Mouse (Mus musculus): ENCODE measurements around the gene Papss2. TPM values are rescaled to one million over a fixed set of nuclear protein-coding genes. Genes with fewer than 3 reads are reported as not detected.

The Papss2 gene
- 3.0 and 3.9 TPM in 2 replicates for total RNA-seq (2017)

DNA sequence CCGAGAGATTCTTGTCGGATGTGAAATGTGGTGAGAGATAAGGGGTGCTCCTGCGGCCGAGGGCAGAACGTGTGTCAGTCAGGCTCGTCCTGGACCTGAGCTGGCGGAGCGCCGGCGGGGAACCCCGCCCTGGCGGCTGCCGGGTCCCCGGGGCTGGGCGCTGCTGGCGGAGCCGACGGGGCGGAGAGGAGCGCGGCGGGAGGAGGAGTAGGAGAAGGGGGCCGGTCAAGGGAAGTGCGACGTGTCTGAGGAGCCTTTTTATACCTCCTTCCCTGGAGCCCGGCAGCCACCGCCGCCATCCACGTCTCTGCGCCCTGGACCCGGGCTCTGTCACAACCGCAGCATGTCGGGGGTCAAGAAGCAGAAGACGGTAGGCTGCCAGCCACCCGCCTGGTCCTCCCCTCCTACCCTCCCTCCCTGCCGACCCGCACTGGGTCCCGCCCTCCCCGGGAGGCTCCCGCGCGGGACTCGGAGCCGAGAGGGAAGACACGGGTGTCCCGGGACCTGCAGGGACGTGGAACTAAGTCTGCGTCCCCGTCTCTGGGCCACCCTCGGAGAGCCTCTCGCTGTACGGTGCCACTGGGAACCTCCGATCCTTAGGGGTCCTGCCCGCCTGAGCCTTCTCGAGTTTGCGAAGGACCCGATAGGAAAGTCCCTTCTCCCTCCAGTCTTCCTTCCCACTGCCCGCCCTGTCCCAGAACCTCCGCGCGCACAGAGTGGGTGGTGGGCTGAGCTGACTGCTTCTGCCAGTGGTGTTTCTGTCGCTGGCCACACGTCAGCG, at the start of gene Papss2:
Papss2 (plus strand) TSS at position 285 of the 781 bp plus-strand sequence.
- peak; percentile 74 for ATAC-seq (replicated peaks; ENCODE audit: low read depth, poor library complexity, severe bottlenecking)

DNA sequence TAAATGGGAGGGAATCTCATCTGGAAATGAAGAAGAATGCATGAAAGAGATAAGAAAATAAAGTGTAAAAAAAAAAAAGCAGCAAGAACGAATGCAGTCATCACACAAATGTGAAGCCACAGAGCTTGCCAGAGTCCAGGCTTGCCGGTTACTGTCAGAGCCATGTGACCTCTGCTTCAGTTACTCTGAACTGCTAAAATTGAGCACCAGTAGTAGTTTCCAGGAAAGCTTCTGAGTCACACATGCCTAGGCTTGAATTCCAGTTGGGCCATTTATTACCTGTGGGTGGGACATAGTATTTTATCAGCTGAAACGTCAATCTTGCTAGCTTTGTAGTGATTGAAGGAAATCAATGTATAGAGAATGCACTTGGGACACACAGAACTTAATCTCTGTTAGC, 48.2 kb upstream of the Papss2 start:
- no peak for ATAC-seq (replicated peaks; ENCODE audit: low read depth, poor library complexity, severe bottlenecking)

DNA sequence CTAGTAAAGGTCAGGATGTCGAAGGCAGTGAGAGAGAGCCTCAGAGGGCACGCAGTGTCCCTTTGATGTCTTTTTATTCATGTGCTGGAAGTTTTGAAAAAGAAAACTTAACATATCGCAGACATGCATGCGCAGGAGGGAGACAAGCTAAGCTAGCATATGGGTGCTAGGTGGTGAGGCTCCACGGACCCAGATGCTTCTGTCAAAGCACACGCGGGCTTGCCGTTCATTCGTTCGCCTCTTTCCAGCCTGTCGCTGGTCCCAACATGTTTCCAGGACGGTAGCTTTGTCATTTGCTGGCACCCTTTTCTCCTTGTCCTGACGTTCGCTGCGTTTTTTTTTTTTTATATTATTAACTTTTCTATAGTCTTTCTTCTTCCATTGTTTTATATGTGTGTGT, 47.4 kb upstream of the Papss2 start:
- ATAC-seq (replicated peaks; ENCODE audit: low read depth, poor library complexity, severe bottlenecking), result no peak

DNA sequence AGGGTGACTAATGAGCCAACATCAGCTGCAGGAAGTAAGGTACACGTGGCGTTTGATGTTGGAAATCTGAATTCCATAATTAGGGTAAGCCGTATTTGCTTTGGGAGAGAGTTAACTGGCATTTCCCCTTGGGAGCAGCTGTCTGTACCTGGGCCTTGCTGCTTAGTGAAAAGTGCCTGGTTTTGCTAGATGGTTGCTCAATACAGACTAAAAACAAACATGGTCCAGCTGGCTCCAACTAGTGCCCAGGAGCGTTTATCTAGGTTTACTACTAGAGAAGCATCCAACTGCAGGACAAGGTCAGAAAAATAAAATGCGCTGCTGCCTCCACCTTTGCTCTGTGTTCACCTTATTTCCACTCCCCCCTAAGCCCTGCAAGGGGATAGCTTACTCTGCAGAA, 45.1 kb upstream of the Papss2 start:
- no peak for ATAC-seq (replicated peaks; ENCODE audit: low read depth, poor library complexity, severe bottlenecking)

DNA sequence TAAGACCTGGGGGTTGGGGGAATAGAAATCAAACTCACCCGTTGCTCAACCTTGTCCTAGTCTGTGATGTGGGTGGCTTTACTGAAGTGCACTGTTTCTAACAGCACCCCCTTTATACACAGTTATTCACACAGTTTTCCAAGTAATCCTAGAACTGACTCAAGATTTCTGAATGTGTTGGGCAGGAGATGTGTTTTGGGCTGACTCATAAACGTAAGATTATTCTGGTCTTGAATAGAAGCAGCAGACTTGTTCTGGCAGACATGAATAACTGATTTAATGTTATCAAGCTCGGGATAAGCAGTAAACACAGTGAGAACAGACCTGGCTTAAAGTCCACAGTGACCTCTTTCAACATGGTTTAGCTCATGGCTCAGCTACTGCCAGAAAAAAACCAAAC, 44.1 kb upstream of the Papss2 start:
- no peak for ATAC-seq (replicated peaks; ENCODE audit: low read depth, poor library complexity, severe bottlenecking)

DNA sequence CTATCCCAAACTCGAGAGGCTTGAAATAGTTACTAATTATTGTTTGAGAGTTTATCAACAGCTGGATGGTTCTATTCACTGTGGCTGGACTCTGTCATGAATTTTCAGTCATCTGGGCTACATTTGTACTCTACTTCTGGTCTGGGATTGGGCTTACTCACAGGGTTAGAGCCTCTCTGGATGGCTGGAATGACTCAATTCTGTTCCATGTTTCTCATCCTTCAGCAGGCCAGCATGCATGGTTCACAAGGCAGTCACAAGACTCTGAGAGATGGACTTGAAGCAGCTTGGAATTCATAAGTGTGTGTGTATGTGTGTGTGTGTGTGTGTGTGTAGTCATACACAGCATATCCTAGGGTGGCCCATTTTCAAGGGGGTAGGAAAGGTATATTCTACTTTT, 43.5 kb upstream of the Papss2 start:
- no peak for ATAC-seq (replicated peaks; ENCODE audit: low read depth, poor library complexity, severe bottlenecking)

DNA sequence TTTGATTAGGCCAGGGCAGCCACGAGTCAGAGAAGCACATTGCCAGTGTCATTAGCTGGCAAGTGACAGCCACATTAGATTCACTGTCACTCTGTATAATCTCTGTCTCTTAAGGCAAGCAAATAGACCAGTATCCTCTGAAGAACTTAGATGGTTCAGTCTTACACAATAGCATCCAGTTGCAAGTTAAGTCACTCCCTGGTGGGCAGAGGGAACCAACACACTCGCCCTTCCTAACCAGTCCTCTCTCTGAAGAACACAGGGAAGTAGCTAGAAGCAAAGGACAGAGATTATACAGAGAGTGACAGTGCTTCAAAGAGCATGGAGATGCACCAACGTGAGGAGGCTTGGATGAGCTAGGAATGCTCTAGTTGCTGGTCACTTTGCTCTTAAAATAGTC, 42.3 kb upstream of the Papss2 start:
- no peak for ATAC-seq (replicated peaks; ENCODE audit: low read depth, poor library complexity, severe bottlenecking)

DNA sequence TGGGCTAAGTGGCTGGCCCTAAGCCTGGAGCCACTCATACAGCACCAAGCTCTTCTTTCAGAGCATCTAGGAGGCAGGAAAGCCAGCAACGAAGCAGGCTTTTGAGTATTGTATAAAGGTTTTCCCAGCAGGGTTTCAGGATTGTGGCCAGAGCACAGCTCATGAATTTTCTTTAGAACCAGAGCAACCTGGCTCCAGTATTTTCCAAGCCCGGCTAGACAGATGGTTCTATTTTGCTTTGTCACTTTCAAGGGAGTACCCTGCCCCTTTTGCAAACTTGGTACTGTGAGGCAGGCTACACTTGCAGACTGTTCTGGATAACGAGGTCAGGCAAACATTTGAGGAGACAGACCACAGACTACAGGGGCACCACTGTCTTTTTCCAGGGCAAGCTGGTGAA, 40.3 kb upstream of the Papss2 start:
- no peak for ATAC-seq (replicated peaks; ENCODE audit: low read depth, poor library complexity, severe bottlenecking)

DNA sequence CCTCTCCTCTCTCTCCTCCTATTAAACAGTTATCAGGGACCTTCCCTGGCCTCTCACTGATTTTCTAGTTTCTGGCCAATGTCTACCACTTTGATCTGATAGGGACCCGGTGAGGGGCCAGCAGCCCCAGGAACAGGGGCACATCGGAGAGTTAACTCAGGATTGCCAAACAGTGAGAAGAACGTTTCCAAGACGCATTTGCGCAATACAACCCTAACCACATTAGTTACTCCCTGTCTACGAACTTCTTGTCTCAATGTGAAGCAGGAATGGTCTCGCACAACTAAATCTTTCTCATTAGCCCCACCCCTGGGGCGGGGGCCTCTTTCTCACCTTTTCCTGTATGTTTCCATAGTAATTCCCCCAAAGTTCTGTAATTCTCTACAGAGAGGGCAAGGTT, 28.6 kb upstream of the Papss2 start:
- peak; percentile 72 for ATAC-seq (replicated peaks; ENCODE audit: low read depth, poor library complexity, severe bottlenecking)

DNA sequence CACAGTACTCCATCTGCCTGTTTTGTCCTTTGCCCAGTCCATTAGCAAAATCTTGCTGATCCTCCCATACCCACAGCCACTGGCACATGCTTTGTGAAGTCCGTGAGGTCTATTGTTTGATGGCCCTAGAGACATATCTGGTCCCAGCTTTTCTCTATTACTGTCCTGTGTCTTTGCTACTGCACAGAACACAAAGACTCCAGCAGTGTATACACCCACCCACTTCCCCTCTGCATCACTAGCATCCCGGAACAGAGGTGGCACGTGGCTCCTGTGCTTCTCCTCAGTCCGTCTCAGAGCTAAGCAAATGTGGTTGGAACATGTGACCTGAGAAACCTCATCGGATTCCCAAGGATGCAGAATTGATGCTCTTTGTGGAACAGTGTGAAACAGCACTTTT, 28.1 kb upstream of the Papss2 start:
- ATAC-seq (replicated peaks; ENCODE audit: low read depth, poor library complexity, severe bottlenecking), result peak; percentile 35; the same call in 1 of the 2 replicates

DNA sequence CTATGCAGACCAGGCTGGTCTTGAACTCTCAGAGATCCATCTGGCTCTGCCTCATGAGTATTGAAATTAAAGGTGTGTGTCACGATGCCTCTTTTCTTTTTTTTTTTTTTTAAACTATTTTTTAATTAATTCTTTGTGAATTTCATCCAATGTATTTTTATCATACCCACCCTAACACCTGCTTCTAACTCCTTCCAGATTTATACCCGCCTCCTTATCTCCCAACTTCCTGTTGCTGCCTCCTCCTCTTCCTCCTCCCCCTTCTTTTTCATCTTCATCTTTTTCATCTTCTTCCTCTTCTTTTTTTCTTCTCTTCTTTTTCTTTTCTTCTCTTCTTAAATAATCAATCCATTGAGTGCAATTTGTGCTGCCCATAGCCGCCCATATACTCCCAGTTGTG, 27.1 kb upstream of the Papss2 start:
- no peak for ATAC-seq (replicated peaks; ENCODE audit: low read depth, poor library complexity, severe bottlenecking)

DNA sequence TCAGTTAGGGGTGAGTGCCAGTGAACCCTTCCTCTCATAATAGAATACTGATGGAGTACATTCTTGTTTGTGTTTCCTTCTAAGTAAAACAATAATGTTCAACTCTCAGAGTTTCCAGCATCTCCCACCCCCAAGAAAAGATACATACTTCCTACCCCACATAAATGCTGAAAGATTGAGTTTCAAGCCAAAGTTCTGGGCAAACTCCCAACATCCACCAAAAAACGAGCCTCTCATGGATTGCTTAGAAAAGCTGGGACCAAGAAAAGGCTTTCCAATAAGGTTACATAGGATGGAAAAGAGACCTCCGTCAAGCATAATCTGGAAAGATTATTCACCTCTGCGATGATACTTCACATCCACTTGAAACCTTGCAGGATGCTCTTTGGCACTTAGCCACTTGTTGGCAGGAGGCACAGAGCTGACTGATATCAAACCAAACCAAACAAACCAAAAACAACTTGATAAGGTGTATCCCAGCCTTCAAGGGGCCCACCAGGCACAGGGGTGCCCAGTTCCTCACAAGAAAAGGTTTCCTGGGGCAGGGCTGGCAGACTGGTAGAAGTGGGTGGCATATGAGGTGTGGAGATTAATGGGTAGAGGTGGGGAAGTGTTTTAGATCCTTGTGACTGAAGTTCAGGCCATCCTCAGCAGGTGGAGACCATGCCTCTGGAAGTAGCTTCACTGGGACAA, 26.5 kb upstream of the Papss2 start:
- peak; percentile 60 for ATAC-seq (replicated peaks; ENCODE audit: low read depth, poor library complexity, severe bottlenecking)

DNA sequence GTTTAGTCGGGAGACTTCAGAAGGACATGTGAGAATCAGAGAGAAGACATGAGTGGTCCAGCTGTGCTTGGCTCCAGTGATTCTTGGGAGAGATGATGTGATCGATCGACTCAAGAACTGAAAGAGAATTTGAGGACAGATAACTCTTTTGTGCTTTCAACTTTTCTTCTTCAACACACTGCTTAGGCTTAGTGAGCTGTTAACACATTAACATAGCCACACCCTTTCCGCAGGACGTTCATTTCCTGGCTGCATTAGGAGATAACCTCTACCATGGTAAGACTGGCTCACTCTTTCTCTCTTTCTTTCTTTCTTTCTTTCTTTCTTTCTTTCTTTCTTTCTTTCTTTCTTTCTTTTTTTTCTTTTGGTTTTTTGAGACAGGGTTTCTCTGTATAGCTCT, 25.9 kb upstream of the Papss2 start:
- peak; percentile 67 for ATAC-seq (replicated peaks; ENCODE audit: low read depth, poor library complexity, severe bottlenecking)

DNA sequence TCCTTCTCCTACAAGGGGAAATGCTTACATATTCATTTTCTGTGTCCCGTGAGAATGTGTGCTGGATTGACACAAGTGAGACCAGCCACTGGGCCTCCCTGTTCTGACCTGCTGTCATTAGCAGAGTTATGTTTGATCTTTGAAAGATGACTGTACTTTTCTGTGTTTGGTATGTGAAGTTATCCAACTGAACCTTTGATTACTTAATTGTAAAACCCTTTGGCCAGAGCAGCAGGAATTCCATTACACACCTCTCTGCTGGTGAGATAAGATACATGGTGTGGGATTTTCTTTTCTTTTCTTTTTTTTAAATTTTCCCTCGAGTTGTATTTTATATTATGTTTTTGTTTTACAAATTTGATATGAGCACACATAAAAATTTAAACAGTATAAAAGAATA, 23.4 kb upstream of the Papss2 start:
- no peak for ATAC-seq (replicated peaks; ENCODE audit: low read depth, poor library complexity, severe bottlenecking)

DNA sequence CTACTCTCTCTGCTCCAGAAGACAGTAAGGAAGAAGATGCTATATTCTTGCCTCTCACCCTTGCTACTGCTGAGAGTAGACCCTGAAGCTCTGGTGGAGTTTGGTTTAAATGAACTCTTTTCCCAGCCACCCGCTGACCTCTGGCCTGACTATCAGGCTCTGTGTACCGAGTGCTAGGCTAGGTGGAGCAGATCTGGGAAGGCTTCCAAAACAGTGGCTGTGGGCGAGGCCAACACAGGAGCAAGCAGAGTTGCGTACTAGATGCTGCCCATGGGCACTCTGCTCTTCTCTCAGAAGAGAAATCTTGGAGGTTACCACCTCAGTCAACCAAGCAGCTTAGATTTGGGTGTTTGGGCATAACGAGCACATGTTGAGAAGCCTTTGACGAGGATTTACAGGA, 22.3 kb upstream of the Papss2 start:
- no peak for ATAC-seq (replicated peaks; ENCODE audit: low read depth, poor library complexity, severe bottlenecking)

DNA sequence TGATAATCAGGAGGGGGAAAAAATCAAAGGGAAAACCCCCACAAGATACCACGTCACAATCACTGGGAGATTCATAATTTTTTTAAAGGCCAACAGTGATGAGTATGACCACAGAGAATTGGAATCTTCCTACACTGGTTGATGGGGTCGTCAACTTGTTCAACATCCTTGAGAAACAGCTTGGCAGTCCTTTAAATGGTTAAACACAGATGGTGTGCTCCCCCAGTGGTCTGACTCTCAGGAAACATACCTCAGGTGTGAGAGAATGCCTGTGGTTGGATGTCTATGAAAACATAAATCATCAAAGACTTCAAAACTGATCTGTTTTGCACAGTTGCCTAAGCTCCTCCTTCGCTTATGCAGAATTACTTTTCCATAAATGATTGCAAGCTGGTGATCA, 20.7 kb upstream of the Papss2 start:
- no peak for ATAC-seq (replicated peaks; ENCODE audit: low read depth, poor library complexity, severe bottlenecking)

DNA sequence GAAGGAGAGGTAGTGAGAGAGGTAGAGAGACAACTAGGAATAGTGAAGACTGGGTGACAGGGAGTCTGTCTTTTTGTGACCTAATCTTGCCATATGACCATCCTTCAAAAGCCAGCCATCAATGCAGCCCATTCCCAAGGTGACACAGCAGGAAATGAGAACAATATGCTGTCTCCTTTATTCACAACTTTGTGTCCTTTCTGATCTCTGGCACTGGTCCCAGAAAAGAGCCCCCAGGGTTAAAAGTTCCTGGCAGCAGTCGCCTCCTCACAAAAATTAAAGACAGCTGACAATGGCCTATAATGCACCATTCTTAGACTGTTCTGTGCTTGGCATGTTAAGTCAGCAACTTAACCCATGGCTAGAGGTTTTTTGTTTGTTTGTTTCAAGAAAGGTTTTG, 17.8 kb upstream of the Papss2 start:
- no peak for ATAC-seq (replicated peaks; ENCODE audit: low read depth, poor library complexity, severe bottlenecking)

DNA sequence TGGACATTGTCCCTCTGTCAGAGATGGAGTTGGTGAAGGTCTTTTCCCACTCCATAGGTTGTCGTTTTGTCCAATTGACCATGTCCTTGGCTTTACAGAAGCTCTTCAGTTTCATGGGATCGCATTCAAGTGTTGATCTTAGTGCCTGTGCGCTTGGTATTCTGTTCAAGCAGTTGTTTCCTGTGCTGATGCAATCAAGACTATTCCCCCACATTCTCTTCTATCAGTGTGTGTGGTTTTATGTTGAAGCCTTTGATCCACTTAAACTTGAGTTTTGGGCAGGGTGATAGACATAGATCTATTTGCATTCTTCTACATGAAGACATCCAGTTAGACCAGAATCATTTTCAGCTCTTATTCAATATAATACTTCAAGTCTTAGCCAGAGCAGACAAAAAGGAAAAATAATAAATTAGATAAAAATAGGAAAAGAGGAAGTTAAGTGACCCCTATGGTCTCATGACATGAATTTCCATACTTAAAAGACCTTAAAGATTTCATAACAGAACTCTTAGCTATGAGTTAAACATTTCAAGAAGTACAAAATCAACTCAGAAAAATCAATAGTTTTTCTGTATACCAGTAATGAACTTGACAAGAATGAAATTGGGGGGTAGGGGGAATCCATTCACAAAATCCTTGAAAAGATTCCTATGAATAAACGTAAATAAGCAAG, 12.4 kb upstream of the Papss2 start:
- ATAC-seq (replicated peaks; ENCODE audit: low read depth, poor library complexity, severe bottlenecking), result peak; percentile 77

DNA sequence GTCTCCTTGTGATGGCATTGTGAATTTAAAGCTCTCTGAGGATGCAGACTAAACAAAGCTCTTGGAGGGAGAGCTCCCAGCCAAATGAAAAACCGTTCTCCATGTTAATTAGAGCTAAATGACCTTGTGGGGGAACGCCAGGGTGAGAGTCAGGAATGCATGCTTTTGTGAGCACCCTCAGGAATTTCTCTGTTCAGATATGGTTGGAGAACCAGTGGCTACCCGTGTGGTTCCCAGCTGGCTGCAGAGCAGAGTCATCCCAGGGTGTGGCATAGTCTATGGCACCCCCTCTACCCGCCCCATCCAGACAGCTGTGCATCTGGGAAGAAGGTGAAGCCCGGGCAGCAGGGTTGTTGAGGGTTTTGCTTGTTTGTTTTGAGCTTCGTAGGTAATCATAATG, 7.9 kb upstream of the Papss2 start:
- no peak for ATAC-seq (replicated peaks; ENCODE audit: low read depth, poor library complexity, severe bottlenecking)

DNA sequence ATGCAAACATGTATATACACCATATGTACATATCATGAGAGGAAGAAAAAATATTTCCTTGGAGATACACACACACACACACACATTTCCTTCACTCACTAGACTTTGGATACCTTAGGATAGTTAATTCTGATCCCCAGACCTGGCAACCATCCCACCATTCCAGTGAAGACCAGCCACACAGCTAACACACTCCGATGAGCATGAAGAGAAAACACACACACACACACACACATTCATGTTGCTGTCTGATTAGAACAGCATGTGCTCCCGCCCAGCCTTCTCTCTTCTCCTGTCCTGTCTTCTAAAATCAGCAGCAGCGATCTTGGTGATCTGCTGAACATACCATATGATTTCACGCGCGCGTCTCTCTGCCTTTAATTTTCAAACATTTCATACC, 2.8 kb upstream of the Papss2 start:
- no peak for ATAC-seq (replicated peaks; ENCODE audit: low read depth, poor library complexity, severe bottlenecking)

DNA sequence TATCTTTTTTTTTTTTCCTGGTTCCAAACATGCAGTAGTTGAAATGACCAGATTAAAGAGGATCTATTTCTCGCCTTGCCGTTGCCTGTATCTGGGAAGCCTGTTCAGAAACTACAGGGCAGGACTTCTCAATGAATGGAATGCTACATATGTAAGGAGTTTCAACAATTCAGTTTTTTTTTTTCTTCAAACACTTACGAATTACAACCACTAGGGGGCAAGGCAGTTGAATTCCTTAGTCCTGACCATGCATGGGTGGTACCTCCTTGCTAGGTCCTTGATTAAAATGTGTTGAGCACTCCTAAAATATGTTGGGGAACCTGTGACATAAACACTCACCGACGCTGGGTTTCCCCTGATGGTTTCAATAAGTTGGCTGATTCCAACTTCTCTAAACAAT, 1.7 kb upstream of the Papss2 start:
- ATAC-seq (replicated peaks; ENCODE audit: low read depth, poor library complexity, severe bottlenecking), result peak; percentile 58; the same call in 1 of the 2 replicates

Data from common myeloid progenitor, adult 5-6 weeks (primary cell).